Mouse (Mus musculus): ENCODE results near the gene Epha1.

- TF ChIP-seq EP300 (IDR thresholded peaks at IDR 0.05; ENCODE audit: low read length) (no peak), POLR2A (IDR thresholded peaks at IDR 0.05; ENCODE audit: low read depth, low read length) (no peak), USF1 (IDR thresholded peaks at IDR 0.05; ENCODE audit: low read depth, low read length) (no peak), CTCF (conservative IDR thresholded peaks at IDR 0.05 in 1 of 2, IDR thresholded peaks at IDR 0.05 in 1 of 2; ENCODE audit: low read depth in 2 of 2, low read length in 2 of 2) (no peak), ZNF384 (IDR thresholded peaks at IDR 0.05; ENCODE audit: low read depth, low read length) (no peak)
Measured at GRCm38 (mm10) chr6:42377280-42377679, 4.2 kb upstream of the Epha1 start.

All from CH12.LX (cell line).